Mouse (Mus musculus) c-Kit-positive CD71-positive TER-119-positive erythroid progenitor cells, embryonic 14.5 days (primary cell): ENCODE measurements at regions not wholly inside any gene's neighbourhood (a gene's known extent, or its start where the extent isn't known, plus 50 kb on each side); places are given as distances from the start of the nearest gene placed in this dataset.
"Not testable (repeated sequence)": the region's sequence is repeated elsewhere in the genome, so short reads cannot be mapped to it uniquely, and the experiment has no call there.

Experiments used
- DNase-seq: peaks from one replicate; pipeline ENCODE4 v3.0.0-alpha.2; 2013; ENCODE audit warnings: low spot score

- DNase-seq: no peak
These were observed 178.4 kb upstream of the Otx2 start for GRCm38 (mm10) chr14:48852061-48852460.

- no peak for DNase-seq
These were observed 169.2 kb upstream of the Otx2 start for GRCm38 (mm10) chr14:48842861-48843260.

GRCm38 (mm10) chr14:48841278-48841677 is 167.7 kb upstream of the Otx2 start:
- no peak for DNase-seq

- DNase-seq: no peak
These were observed 163.6 kb upstream of the Otx2 start for GRCm38 (mm10) chr14:48837181-48837580.

GRCm38 (mm10) chr14:48836071-48836470 is 162.5 kb upstream of the Otx2 start:
- DNase-seq: no peak

- DNase-seq: no peak
These were observed 160.8 kb upstream of the Otx2 start for GRCm38 (mm10) chr14:48834416-48834815.

- no peak for DNase-seq
These were observed 152.8 kb upstream of the Otx2 start for GRCm38 (mm10) chr14:48826421-48826820.

GRCm38 (mm10) chr14:48824375-48824774 is 150.8 kb upstream of the Otx2 start:
- no peak for DNase-seq

- DNase-seq: no peak
These were observed 142.3 kb upstream of the Otx2 start for GRCm38 (mm10) chr14:48815941-48816340.

- no peak for DNase-seq
These were observed 141.7 kb upstream of the Otx2 start for GRCm38 (mm10) chr14:48815231-48815728.

GRCm38 (mm10) chr14:48812741-48813495 is 139.3 kb upstream of the Otx2 start:
- no peak for DNase-seq

- no peak for DNase-seq
These were observed 130.5 kb upstream of the Otx2 start for GRCm38 (mm10) chr14:48804098-48804497.

GRCm38 (mm10) chr14:48801283-48801682 is 127.7 kb upstream of the Otx2 start:
- no peak for DNase-seq

- DNase-seq: no peak
These were observed 127.2 kb upstream of the Otx2 start for GRCm38 (mm10) chr14:48800857-48801256.

- DNase-seq: no peak
These were observed 126.5 kb upstream of the Otx2 start for GRCm38 (mm10) chr14:48800100-48800449.

GRCm38 (mm10) chr14:48799442-48800099 is 126.0 kb upstream of the Otx2 start:
- no peak for DNase-seq

- DNase-seq: no peak
These were observed 117.9 kb upstream of the Otx2 start for GRCm38 (mm10) chr14:48791507-48791906.

GRCm38 (mm10) chr14:48779327-48779726 is 105.7 kb upstream of the Otx2 start:
- DNase-seq: no peak

GRCm38 (mm10) chr14:48770832-48771231 is 97.2 kb upstream of the Otx2 start:
- no peak for DNase-seq

GRCm38 (mm10) chr14:48762691-48763090 is 89.1 kb upstream of the Otx2 start:
- no peak for DNase-seq

- DNase-seq: no peak
These were observed 87.5 kb upstream of the Otx2 start for GRCm38 (mm10) chr14:48761002-48761648.

- not testable (repeated sequence) for DNase-seq
These were observed 81.5 kb upstream of the Otx2 start for GRCm38 (mm10) chr14:48755096-48755495.
